Comparison of ENCODE assay signal across 30 mouse cellular contexts in genomic region chr17:15951641-15952040, GRCm38 (mm10).
DNase-seq lines count a peak whose midpoint lies in the region; ATAC-seq lines count a peak whose summit lies in the region.
"Had no signal": no experiment of that assay in that cellular context is flagged by ENCODE, and none has a peak within 500 bp of the region (broad histone marks: within the 10 kb centered on the region; RNA-seq: fewer than 3 reads in every experiment).

No protein-coding gene starts in this region.

- H3K4me2 ChIP-seq in midbrain, embryonic 12.5 days (replicated peaks), result no peak overlapping the region
- H3K4me2 ChIP-seq in forebrain, embryonic 16.5 days (ENCODE audit: low read length), result no peak overlapping the region
- no peak overlapping the region for H3K4me2 ChIP-seq in midbrain, embryonic 15.5 days
- H3K4me2 ChIP-seq: embryonic facial prominence, embryonic 12.5 days; heart, embryonic 13.5 days; limb, embryonic 13.5 days; liver, embryonic 12.5 days; neural tube, embryonic 13.5 days had no signal

- peak; percentile 0 to 12 for DNase-seq in frontal cortex, postnatal 36 days (ENCODE audit: low spot score in 2 of 2)
- no peak for DNase-seq in frontal cortex, postnatal 14 days (ENCODE audit: low spot score in 2 of 2)
- DNase-seq in midbrain, embryonic 10.5 days (ENCODE audit: low spot score), result no peak
- DNase-seq in heart, embryonic 10.5 days (ENCODE audit: low spot score), result no peak
- DNase-seq: adrenal gland, adult 2 months; B cell, adult 2 months; cerebellum, adult 18-20 months; cerebellum, postnatal 14 days; gastrocnemius, postnatal 14 days; heart, adult 11 months; heart, postnatal 14 days; kidney, postnatal 36 days; layer of hippocampus, postnatal 36 days; lung, adult 18-20 months; lung, postnatal 14 days had no signal

- H3K9ac ChIP-seq in midbrain, embryonic 12.5 days (replicated peaks), result no peak overlapping the region
- H3K9ac ChIP-seq in forebrain, embryonic 16.5 days (replicated peaks; ENCODE audit: low read depth, low read length), result no peak overlapping the region
- H3K9ac ChIP-seq in midbrain, embryonic 15.5 days, result no peak overlapping the region
- H3K9ac ChIP-seq: embryonic facial prominence, embryonic 12.5 days; heart, embryonic 13.5 days; limb, embryonic 13.5 days; liver, embryonic 12.5 days; neural tube, embryonic 13.5 days had no signal

- no peaks in the 10 kb centered on the region for H3K4me1 ChIP-seq in midbrain, embryonic 12.5 days
- H3K4me1 ChIP-seq in midbrain, embryonic 10.5 days, result peaks cover 7% of the 10 kb centered on the region; the same call in 1 of the 2 replicates
- no peaks in the 10 kb centered on the region for H3K4me1 ChIP-seq in forebrain, embryonic 16.5 days (replicated peaks; ENCODE audit: control insufficient read depth, insufficient read depth, low read length)
- no peaks in the 10 kb centered on the region for H3K4me1 ChIP-seq in midbrain, embryonic 15.5 days
- no peaks in the 10 kb centered on the region for H3K4me1 ChIP-seq in heart, embryonic 10.5 days
- H3K4me1 ChIP-seq: embryonic facial prominence, embryonic 12.5 days; heart, embryonic 13.5 days; limb, embryonic 13.5 days; liver, embryonic 12.5 days; megakaryocyte, embryonic 14.5 days had no signal

- H3K36me3 ChIP-seq in midbrain, embryonic 12.5 days, result no peaks in the 10 kb centered on the region
- no peaks in the 10 kb centered on the region for H3K36me3 ChIP-seq in midbrain, embryonic 10.5 days
- no peaks in the 10 kb centered on the region for H3K36me3 ChIP-seq in forebrain, embryonic 16.5 days (ENCODE audit: control insufficient read depth, insufficient read depth)
- no peaks in the 10 kb centered on the region for H3K36me3 ChIP-seq in midbrain, embryonic 15.5 days (replicated peaks)
- H3K36me3 ChIP-seq in heart, embryonic 10.5 days, result no peaks in the 10 kb centered on the region
- H3K36me3 ChIP-seq: embryonic facial prominence, embryonic 12.5 days; G1E; heart, embryonic 13.5 days; limb, embryonic 13.5 days; liver, embryonic 12.5 days; neural tube, embryonic 13.5 days had no signal

- no peak overlapping the region for H3K4me3 ChIP-seq in midbrain, embryonic 12.5 days
- no peak overlapping the region for H3K4me3 ChIP-seq in midbrain, embryonic 10.5 days
- H3K4me3 ChIP-seq in forebrain, embryonic 16.5 days (replicated peaks; ENCODE audit: low read length), result no peak overlapping the region
- H3K4me3 ChIP-seq in midbrain, embryonic 15.5 days, result no peak overlapping the region
- no peak overlapping the region for H3K4me3 ChIP-seq in heart, embryonic 10.5 days
- H3K4me3 ChIP-seq: embryonic facial prominence, embryonic 12.5 days; heart, embryonic 13.5 days; limb, embryonic 13.5 days; liver, embryonic 12.5 days; megakaryocyte, embryonic 14.5 days; neural tube, embryonic 13.5 days had no signal

- peak; percentile 66 for ATAC-seq in midbrain, embryonic 12.5 days (ENCODE audit: low FRiP score, low read depth)
- ATAC-seq in forebrain, embryonic 16.5 days, result peak; percentile 84
- peak; percentile 90 for ATAC-seq in midbrain, embryonic 15.5 days (replicated peaks)
- ATAC-seq: hindbrain, postnatal 0 days; intestine, embryonic 16.5 days; liver, embryonic 12.5 days; Patski had no signal

- H3K9me3 ChIP-seq in midbrain, embryonic 12.5 days, result no peaks in the 10 kb centered on the region
- H3K9me3 ChIP-seq in midbrain, embryonic 10.5 days (replicated peaks), result no peaks in the 10 kb centered on the region
- no peaks in the 10 kb centered on the region; the same call in 1 of the 2 replicates for H3K9me3 ChIP-seq in forebrain, embryonic 16.5 days (ENCODE audit: control insufficient read depth, low read length)
- H3K9me3 ChIP-seq in midbrain, embryonic 15.5 days, result no peaks in the 10 kb centered on the region
- H3K9me3 ChIP-seq in heart, embryonic 10.5 days, result no peaks in the 10 kb centered on the region
- H3K9me3 ChIP-seq: embryonic facial prominence, embryonic 12.5 days; G1E; heart, embryonic 13.5 days; liver, embryonic 12.5 days; megakaryocyte, embryonic 14.5 days; neural tube, embryonic 13.5 days had no signal

- WGBS in midbrain, embryonic 12.5 days, result 49% methylated on average over 3 of the region's 3 CpGs
- 70% methylated on average over 3 of the region's 3 CpGs for WGBS in midbrain, embryonic 10.5 days
- 53% methylated on average over 3 of the region's 3 CpGs for WGBS in forebrain, embryonic 16.5 days
- 28% methylated on average over 3 of the region's 3 CpGs for WGBS in midbrain, embryonic 15.5 days
- WGBS in heart, embryonic 10.5 days, result 89% methylated on average over 3 of the region's 3 CpGs

- no peaks in the 10 kb centered on the region for H3K27me3 ChIP-seq in midbrain, embryonic 12.5 days
- no peaks in the 10 kb centered on the region for H3K27me3 ChIP-seq in midbrain, embryonic 10.5 days (ENCODE audit: low read depth, poor library complexity, severe bottlenecking)
- no peaks in the 10 kb centered on the region for H3K27me3 ChIP-seq in forebrain, embryonic 16.5 days (replicated peaks; ENCODE audit: control insufficient read depth, insufficient read depth, low read length)
- no peaks in the 10 kb centered on the region for H3K27me3 ChIP-seq in midbrain, embryonic 15.5 days (replicated peaks)
- no peaks in the 10 kb centered on the region for H3K27me3 ChIP-seq in heart, embryonic 10.5 days (ENCODE audit: insufficient read depth, poor library complexity, severe bottlenecking)
- H3K27me3 ChIP-seq: CH12.LX; embryonic facial prominence, embryonic 12.5 days; heart, embryonic 13.5 days; limb, embryonic 13.5 days; liver, embryonic 12.5 days; megakaryocyte, embryonic 14.5 days; neural tube, embryonic 13.5 days had no signal

- H3K27ac ChIP-seq in midbrain, embryonic 12.5 days (replicated peaks), result peak overlapping the region; percentile 15; the same call in 1 of the 2 replicates
- no peak overlapping the region for H3K27ac ChIP-seq in midbrain, embryonic 10.5 days (replicated peaks)
- no peak overlapping the region for H3K27ac ChIP-seq in forebrain, embryonic 16.5 days (ENCODE audit: low read length)
- H3K27ac ChIP-seq in midbrain, embryonic 15.5 days, result no peak overlapping the region
- no peak overlapping the region for H3K27ac ChIP-seq in heart, embryonic 10.5 days
- H3K27ac ChIP-seq: embryonic facial prominence, embryonic 12.5 days; heart, embryonic 13.5 days; hindbrain, postnatal 0 days; limb, embryonic 13.5 days; liver, embryonic 12.5 days; neural tube, embryonic 13.5 days; stomach, postnatal 0 days had no signal

Comparison
In these comparisons a context has a peak if more than half of its experiments do, and no peak if none do; other contexts are left out.
1. DNase-seq: peak in frontal cortex, postnatal 36 days (2 of 2); none in frontal cortex, postnatal 14 days (0 of 2), midbrain, embryonic 10.5 days (single experiment) and heart, embryonic 10.5 days (single experiment).
2. Peak in every context shown above with its lines, with median percentiles within 50 percentile points of each other: ATAC-seq.